Comparison of ENCODE assay signal across 12 mouse cellular contexts in the genomic region with DNA sequence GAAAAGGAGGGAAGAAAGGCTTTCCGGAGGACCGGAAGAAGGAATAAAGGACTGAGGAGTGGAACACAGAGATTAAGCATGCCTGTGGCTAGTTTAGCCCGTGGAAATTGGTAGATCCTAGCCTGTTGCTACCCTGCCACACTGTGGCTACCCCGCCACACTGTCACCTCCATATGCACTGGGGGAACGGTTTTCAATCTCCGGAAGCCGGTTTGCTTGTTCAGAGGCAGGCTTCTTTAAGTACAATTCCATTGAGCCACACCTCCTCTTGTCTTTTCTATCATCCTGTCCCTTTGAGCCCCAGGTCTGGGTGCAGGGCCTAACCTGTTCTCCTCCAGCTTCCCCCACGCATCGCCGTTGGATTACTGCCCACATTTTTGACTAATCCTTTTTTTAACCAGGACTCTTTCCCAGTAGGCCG. TPM values are rescaled to one million over a fixed set of nuclear protein-coding genes. Genes with fewer than 3 reads are reported as not detected.
DNase-seq lines count a peak whose midpoint lies in the region; ATAC-seq lines count a peak whose summit lies in the region.
"Had no signal": no experiment of that assay in that cellular context is flagged by ENCODE, and none has a peak within 500 bp of the region (broad histone marks: within the 10 kb centered on the region; RNA-seq: fewer than 3 reads in every experiment).

No protein-coding gene starts in this region.

- no peak overlapping the region for H3K9ac ChIP-seq in liver, embryonic 11.5 days (ENCODE audit: low read depth, low read length)
- peak overlapping the region; percentile 28 for H3K9ac ChIP-seq in embryonic facial prominence, embryonic 11.5 days (replicated peaks; ENCODE audit: low read length)
- H3K9ac ChIP-seq in liver, embryonic 16.5 days (ENCODE audit: low read depth, low read length): 0 out of 2 replicates have a peak overlapping the region, but pooled peaks have one; percentile 14
- H3K9ac ChIP-seq in neural tube, embryonic 15.5 days (replicated peaks): no peak overlapping the region

- no peak overlapping the region for H3K4me3 ChIP-seq in heart, embryonic 10.5 days
- no peak overlapping the region for H3K4me3 ChIP-seq in liver, embryonic 11.5 days (ENCODE audit: low read depth, low read length)
- H3K4me3 ChIP-seq in embryonic facial prominence, embryonic 11.5 days (ENCODE audit: low read depth, low read length): no peak overlapping the region
- H3K4me3 ChIP-seq in liver, embryonic 16.5 days (ENCODE audit: low read depth, low read length): no peak overlapping the region
- no peak overlapping the region for H3K4me3 ChIP-seq in neural tube, embryonic 15.5 days (replicated peaks)
- H3K4me3 ChIP-seq: layer of hippocampus, adult 2 months had no signal

- DNase-seq in heart, embryonic 10.5 days (ENCODE audit: low spot score): no peak
- DNase-seq in heart, postnatal 10 days: no peak
- DNase-seq in liver, embryonic 11.5 days (ENCODE audit: low spot score): no peak
- DNase-seq in liver: no peak
- peak; percentile 13 for DNase-seq in embryonic facial prominence, embryonic 11.5 days (ENCODE audit: low spot score)
- DNase-seq in retina, embryonic 14.5 days (ENCODE audit: low spot score): no peak
- DNase-seq: lung, adult 2 months; right cerebral cortex, adult 18-20 months; thymus, adult 18-20 months had no signal

- peaks cover 2% of the 10 kb centered on the region for H3K36me3 ChIP-seq in heart, embryonic 10.5 days
- no peaks in the 10 kb centered on the region for H3K36me3 ChIP-seq in liver, embryonic 11.5 days (ENCODE audit: control insufficient read depth, insufficient read depth, low read length)
- no peaks in the 10 kb centered on the region for H3K36me3 ChIP-seq in embryonic facial prominence, embryonic 11.5 days (replicated peaks; ENCODE audit: control insufficient read depth, insufficient read depth, low read depth, low read length)
- H3K36me3 ChIP-seq in liver, embryonic 16.5 days (ENCODE audit: control insufficient read depth, insufficient read depth): peaks cover 2% of the 10 kb centered on the region; the same call in 1 of the 2 replicates
- H3K36me3 ChIP-seq in neural tube, embryonic 15.5 days: peaks cover 2% of the 10 kb centered on the region; the same call in 1 of the 2 replicates

- no peak for ATAC-seq in liver, embryonic 11.5 days (replicated peaks; ENCODE audit: low FRiP score)
- no peak for ATAC-seq in embryonic facial prominence, embryonic 11.5 days (replicated peaks; ENCODE audit: insufficient number of reproducible peaks, low FRiP score, low TSS enrichment, low read depth)
- no peak for ATAC-seq in liver, embryonic 16.5 days (ENCODE audit: low read depth)
- no peak for ATAC-seq in neural tube, embryonic 15.5 days (ENCODE audit: low FRiP score)

- 24% methylated on average over 11 of the region's 11 CpGs for WGBS in heart, embryonic 10.5 days
- WGBS in liver, embryonic 11.5 days: 35% methylated on average over 11 of the region's 11 CpGs
- WGBS in embryonic facial prominence, embryonic 11.5 days: 18% methylated on average over 11 of the region's 11 CpGs
- 36% methylated on average over 11 of the region's 11 CpGs for WGBS in liver, embryonic 16.5 days (ENCODE audit: insufficient replicate concordance)
- whole genome bisulfite sequencing in neural tube, embryonic 15.5 days: 14% methylated on average over 11 of the region's 11 CpGs

- H3K27ac ChIP-seq in heart, embryonic 10.5 days: peak overlapping the region; percentile 59
- peak overlapping the region; percentile 25; the same call in 1 of the 2 replicates for H3K27ac ChIP-seq in liver, embryonic 11.5 days (ENCODE audit: low read depth, low read length)
- H3K27ac ChIP-seq in embryonic facial prominence, embryonic 11.5 days (replicated peaks; ENCODE audit: low read depth, low read length): no peak overlapping the region
- H3K27ac ChIP-seq in liver, embryonic 16.5 days (ENCODE audit: low read length): no peak overlapping the region
- H3K27ac ChIP-seq in neural tube, embryonic 15.5 days (replicated peaks): no peak overlapping the region
- H3K27ac ChIP-seq: layer of hippocampus, adult 2 months had no signal

- intact Hi-C loops in heart, postnatal 10 days (cut with DNase I): no loop called here

- peaks cover 9% of the 10 kb centered on the region for H3K4me1 ChIP-seq in heart, embryonic 10.5 days
- H3K4me1 ChIP-seq in liver, embryonic 11.5 days (replicated peaks; ENCODE audit: control insufficient read depth, insufficient read depth, low read length): peaks cover 18% of the 10 kb centered on the region
- H3K4me1 ChIP-seq in embryonic facial prominence, embryonic 11.5 days (ENCODE audit: control insufficient read depth, insufficient read depth, low read length): no peaks in the 10 kb centered on the region
- peaks cover 21% of the 10 kb centered on the region for H3K4me1 ChIP-seq in liver, embryonic 16.5 days (ENCODE audit: control insufficient read depth, low read depth, low read length)
- no peaks in the 10 kb centered on the region for H3K4me1 ChIP-seq in neural tube, embryonic 15.5 days

- H3K4me2 ChIP-seq in liver, embryonic 11.5 days: no peak overlapping the region
- H3K4me2 ChIP-seq in embryonic facial prominence, embryonic 11.5 days (ENCODE audit: low read depth, low read length): no peak overlapping the region
- H3K4me2 ChIP-seq in liver, embryonic 16.5 days (ENCODE audit: low read depth, low read length): no peak overlapping the region
- H3K4me2 ChIP-seq in neural tube, embryonic 15.5 days: no peak overlapping the region

- no peaks in the 10 kb centered on the region for H3K27me3 ChIP-seq in heart, embryonic 10.5 days (ENCODE audit: insufficient read depth, poor library complexity, severe bottlenecking)
- no peaks in the 10 kb centered on the region for H3K27me3 ChIP-seq in liver, embryonic 11.5 days (replicated peaks; ENCODE audit: control insufficient read depth, insufficient read depth, low read length)
- no peaks in the 10 kb centered on the region for H3K27me3 ChIP-seq in embryonic facial prominence, embryonic 11.5 days (ENCODE audit: control insufficient read depth, insufficient read depth, low read length)
- no peaks in the 10 kb centered on the region for H3K27me3 ChIP-seq in liver, embryonic 16.5 days (ENCODE audit: control insufficient read depth, insufficient read depth, low read depth, low read length)
- H3K27me3 ChIP-seq in neural tube, embryonic 15.5 days (replicated peaks): no peaks in the 10 kb centered on the region

- no peaks in the 10 kb centered on the region for H3K9me3 ChIP-seq in heart, embryonic 10.5 days
- H3K9me3 ChIP-seq in liver, embryonic 11.5 days (ENCODE audit: control insufficient read depth, low read length): no peaks in the 10 kb centered on the region
- no peaks in the 10 kb centered on the region for H3K9me3 ChIP-seq in embryonic facial prominence, embryonic 11.5 days (replicated peaks; ENCODE audit: control insufficient read depth, low read length)
- no peaks in the 10 kb centered on the region for H3K9me3 ChIP-seq in liver, embryonic 16.5 days (replicated peaks; ENCODE audit: control insufficient read depth, low read length)
- H3K9me3 ChIP-seq in neural tube, embryonic 15.5 days (replicated peaks): no peaks in the 10 kb centered on the region

RNA-seq across cellular contexts. Expression of gene Atpif1, which starts 9.1 kb away (rescaled TPM):
- polyA plus RNA-seq in heart, embryonic 10.5 days (2016; fragmentation: Nextera tagmentation; extraction: Ambion mirVana): 980 and 1,090 TPM in 2 replicates
- 100 to 1,000 TPM; 546 to 631 TPM for total RNA-seq in heart, postnatal 10 days (2021)
- polyA plus RNA-seq in liver, embryonic 11.5 days (2014; fragmentation: Nextera tagmentation; extraction: Ambion mirVana): 1,813 and 1,952 TPM in 2 replicates
- 1,114 and 1,125 TPM in 2 replicates for polyA plus RNA-seq in embryonic facial prominence, embryonic 11.5 days (2014; fragmentation: Nextera tagmentation; extraction: Ambion mirVana)
- polyA plus RNA-seq in liver, embryonic 16.5 days (2015; fragmentation: Nextera tagmentation; extraction: Ambion mirVana): 1,068 and 1,164 TPM in 2 replicates
- 1,367 and 1,513 TPM in 2 replicates for polyA plus RNA-seq in neural tube, embryonic 15.5 days (2015; fragmentation: Nextera tagmentation; extraction: Ambion mirVana)

RNA-seq across cellular contexts. Expression of gene Dnajc8, which starts 11.0 kb away (rescaled TPM):
- 143 and 194 TPM in 2 replicates for polyA plus RNA-seq in heart, embryonic 10.5 days (2016; fragmentation: Nextera tagmentation; extraction: Ambion mirVana)
- 10 to 100 TPM; 71.0 to 77.5 TPM for total RNA-seq in heart, postnatal 10 days (2021)
- polyA plus RNA-seq in liver, embryonic 11.5 days (2014; fragmentation: Nextera tagmentation; extraction: Ambion mirVana): 241 and 245 TPM in 2 replicates
- 249 and 255 TPM in 2 replicates for polyA plus RNA-seq in embryonic facial prominence, embryonic 11.5 days (2014; fragmentation: Nextera tagmentation; extraction: Ambion mirVana)
- polyA plus RNA-seq in liver, embryonic 16.5 days (2015; fragmentation: Nextera tagmentation; extraction: Ambion mirVana): 77.7 and 83.4 TPM in 2 replicates
- 135 and 146 TPM in 2 replicates for polyA plus RNA-seq in neural tube, embryonic 15.5 days (2015; fragmentation: Nextera tagmentation; extraction: Ambion mirVana)

RNA-seq across cellular contexts. Expression of gene Sesn2, which starts 14.0 kb away (rescaled TPM):
- polyA plus RNA-seq in heart, embryonic 10.5 days (2016; fragmentation: Nextera tagmentation; extraction: Ambion mirVana): 9.6 and 10.1 TPM in 2 replicates
- 1 to 10 TPM; 4.5 to 5.5 TPM for total RNA-seq in heart, postnatal 10 days (2021)
- 10.2 and 10.5 TPM in 2 replicates for polyA plus RNA-seq in liver, embryonic 11.5 days (2014; fragmentation: Nextera tagmentation; extraction: Ambion mirVana)
- 5.8 and 6.0 TPM in 2 replicates for polyA plus RNA-seq in embryonic facial prominence, embryonic 11.5 days (2014; fragmentation: Nextera tagmentation; extraction: Ambion mirVana)
- polyA plus RNA-seq in liver, embryonic 16.5 days (2015; fragmentation: Nextera tagmentation; extraction: Ambion mirVana): 7.9 and 8.1 TPM in 2 replicates
- polyA plus RNA-seq in neural tube, embryonic 15.5 days (2015; fragmentation: Nextera tagmentation; extraction: Ambion mirVana): 11.9 and 14.2 TPM in 2 replicates

RNA-seq across cellular contexts. Expression of gene Ptafr, which starts 39.5 kb away (rescaled TPM):
- 0.11 and 0.35 TPM in 2 replicates for polyA plus RNA-seq in heart, embryonic 10.5 days (2016; fragmentation: Nextera tagmentation; extraction: Ambion mirVana)
- total RNA-seq in heart, postnatal 10 days (2021): 1 to 10 TPM; 1.1 to 1.7 TPM
- 0.73 and 0.85 TPM in 2 replicates for polyA plus RNA-seq in liver, embryonic 11.5 days (2014; fragmentation: Nextera tagmentation; extraction: Ambion mirVana)
- polyA plus RNA-seq in embryonic facial prominence, embryonic 11.5 days (2014; fragmentation: Nextera tagmentation; extraction: Ambion mirVana): 0.25 and 0.34 TPM in 2 replicates
- polyA plus RNA-seq in liver, embryonic 16.5 days (2015; fragmentation: Nextera tagmentation; extraction: Ambion mirVana): 0.91 and 1.2 TPM in 2 replicates
- 0.65 and 1.2 TPM in 2 replicates for polyA plus RNA-seq in neural tube, embryonic 15.5 days (2015; fragmentation: Nextera tagmentation; extraction: Ambion mirVana)

Comparison
In these comparisons a context has a peak if more than half of its experiments do, and no peak if none do; other contexts are left out.
1. H3K27ac ChIP-seq: peak in heart, embryonic 10.5 days (single experiment) and liver, embryonic 11.5 days (single experiment); none in embryonic facial prominence, embryonic 11.5 days (single experiment), liver, embryonic 16.5 days (single experiment) and neural tube, embryonic 15.5 days (single experiment).
2. H3K9ac ChIP-seq: peak in embryonic facial prominence, embryonic 11.5 days (single experiment) and liver, embryonic 16.5 days (single experiment); none in liver, embryonic 11.5 days (single experiment) and neural tube, embryonic 15.5 days (single experiment).